Mouse (Mus musculus): ENCODE data around the gene Rps26. TPM values are rescaled to one million over a fixed set of nuclear protein-coding genes. Genes with fewer than 3 reads are reported as not detected.

Rps26 gene
- polyA plus RNA-seq, 1 experiment from 2014 or later = 352 TPM

DNA sequence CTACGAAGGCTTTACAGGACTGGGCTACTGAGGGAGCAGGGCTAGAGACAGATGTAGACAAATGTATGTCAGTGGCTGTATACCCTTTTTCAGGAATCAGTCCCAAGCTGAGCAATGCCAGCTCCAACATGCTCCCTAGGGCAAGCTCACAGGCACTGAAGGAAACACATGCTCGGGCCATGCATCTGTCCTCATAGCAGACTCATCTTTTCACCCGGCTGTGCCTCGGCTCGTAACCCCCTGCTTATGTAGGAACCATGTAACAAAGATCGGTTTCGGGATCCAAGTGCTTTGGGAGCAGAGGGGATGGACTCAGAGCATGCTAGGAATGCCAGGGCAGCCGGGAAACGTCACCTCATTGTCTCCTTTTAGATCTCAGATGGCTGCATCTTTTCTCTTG, 32.9 kb upstream of the Rps26 start:
- no peaks in the 10 kb centered on the region for H3K36me3 ChIP-seq (replicated peaks)
- no peak overlapping the region for H3K4me3 ChIP-seq (replicated peaks)
- no peak overlapping the region for H3K4me2 ChIP-seq
- ATAC-seq (ENCODE audit: insufficient read depth) = no peak
- WGBS (ENCODE audit: insufficient replicate concordance) = 55% methylated on average over 9 of the region's 9 CpGs
- no peaks in the 10 kb centered on the region for H3K9me3 ChIP-seq (replicated peaks)
- H3K27me3 ChIP-seq = peaks cover 32% of the 10 kb centered on the region
- H3K27ac ChIP-seq (replicated peaks) = no peak overlapping the region
- peaks cover 35% of the 10 kb centered on the region for H3K4me1 ChIP-seq (replicated peaks)
- no peak overlapping the region for H3K9ac ChIP-seq

DNA sequence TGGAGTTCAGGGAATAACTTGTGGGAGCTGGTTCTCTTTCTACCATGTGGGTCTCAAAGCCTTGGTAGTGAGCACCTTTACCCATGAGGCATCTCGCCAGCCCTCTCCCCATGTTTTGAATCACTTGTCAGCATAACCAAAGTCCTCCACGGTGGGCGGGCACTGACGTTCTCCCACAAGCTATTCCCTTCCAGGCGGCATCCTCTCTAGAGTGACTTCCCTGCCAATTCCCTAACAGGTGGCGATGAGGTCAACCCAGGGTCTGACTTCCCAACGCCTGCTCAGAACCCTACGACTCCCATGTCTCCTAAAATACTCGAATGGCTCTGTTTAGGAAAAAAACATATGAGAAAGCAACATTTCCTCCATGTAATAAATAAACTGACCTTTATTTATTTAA, 31.3 kb upstream of the Rps26 start:
- no peak overlapping the region for H3K4me3 ChIP-seq (replicated peaks)
- H3K27me3 ChIP-seq = peaks cover 32% of the 10 kb centered on the region
- no peaks in the 10 kb centered on the region for H3K9me3 ChIP-seq (replicated peaks)
- no peak overlapping the region for H3K4me2 ChIP-seq
- no peaks in the 10 kb centered on the region for H3K36me3 ChIP-seq (replicated peaks)
- no peak overlapping the region for H3K27ac ChIP-seq (replicated peaks)
- ATAC-seq (ENCODE audit: insufficient read depth) = no peak
- no peak overlapping the region for H3K9ac ChIP-seq
- 44% methylated on average over 9 of the region's 9 CpGs for WGBS (ENCODE audit: insufficient replicate concordance)
- H3K4me1 ChIP-seq (replicated peaks) = peaks cover 21% of the 10 kb centered on the region

GRCm38 (mm10) chr10:128656731-128657130, 30.2 kb upstream of the Rps26 start:
- Histone ChIP-seq H3K36me3 (replicated peaks) (no peaks in the 10 kb centered on the region), H3K9me3 (replicated peaks) (no peaks in the 10 kb centered on the region), H3K4me2 (no peak overlapping the region), H3K27me3 (peaks cover 35% of the 10 kb centered on the region), H3K9ac (no peak overlapping the region), H3K27ac (replicated peaks) (no peak overlapping the region), H3K4me3 (replicated peaks) (no peak overlapping the region), H3K4me1 (replicated peaks) (peaks cover 15% of the 10 kb centered on the region)
- 55% methylated on average over 1 of the region's 1 CpGs for WGBS (ENCODE audit: insufficient replicate concordance)
- ATAC-seq (ENCODE audit: insufficient read depth) = no peak

GRCm38 (mm10) chr10:128655254-128655653, 28.7 kb upstream of the Rps26 start:
- no peaks in the 10 kb centered on the region for H3K36me3 ChIP-seq (replicated peaks)
- 37% methylated on average over 3 of the region's 3 CpGs for WGBS (ENCODE audit: insufficient replicate concordance)
- peaks cover 31% of the 10 kb centered on the region for H3K27me3 ChIP-seq
- peak; percentile 67 for ATAC-seq (ENCODE audit: insufficient read depth)
- no peak overlapping the region for H3K9ac ChIP-seq
- H3K4me1 ChIP-seq (replicated peaks) = peaks cover 15% of the 10 kb centered on the region
- no peaks in the 10 kb centered on the region for H3K9me3 ChIP-seq (replicated peaks)
- no peak overlapping the region for H3K4me3 ChIP-seq (replicated peaks)
- H3K27ac ChIP-seq (replicated peaks) = no peak overlapping the region
- no peak overlapping the region for H3K4me2 ChIP-seq

DNA sequence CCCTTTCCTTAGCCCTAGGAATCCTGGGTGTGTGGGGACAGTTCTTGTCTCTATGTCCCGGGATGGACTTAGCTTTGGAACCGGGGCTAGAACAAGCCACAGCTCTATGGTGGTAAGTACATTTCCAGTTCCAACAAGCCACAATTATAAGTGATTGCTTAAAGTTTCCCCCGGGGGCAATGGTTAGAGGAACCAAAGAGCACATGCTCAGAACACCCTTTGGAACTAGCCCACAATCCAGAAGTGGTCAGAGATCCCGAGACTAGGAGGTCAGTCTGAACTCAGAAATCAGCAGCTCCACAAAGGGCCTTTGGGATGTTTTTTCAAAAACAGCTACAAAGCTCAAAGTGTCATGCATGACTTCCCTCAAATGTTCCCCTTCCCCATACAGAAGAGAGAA, 27.3 kb upstream of the Rps26 start:
- Histone ChIP-seq H3K4me2 (no peak overlapping the region), H3K36me3 (replicated peaks) (no peaks in the 10 kb centered on the region), H3K4me1 (replicated peaks) (peaks cover 15% of the 10 kb centered on the region), H3K27ac (replicated peaks) (no peak overlapping the region), H3K9me3 (replicated peaks) (no peaks in the 10 kb centered on the region), H3K27me3 (peaks cover 20% of the 10 kb centered on the region), H3K4me3 (replicated peaks) (no peak overlapping the region), H3K9ac (no peak overlapping the region)
- WGBS (ENCODE audit: insufficient replicate concordance) = 50% methylated on average over 4 of the region's 4 CpGs
- no peak for ATAC-seq (ENCODE audit: insufficient read depth)

- WGBS (ENCODE audit: insufficient replicate concordance) = 25% methylated on average over 12 of the region's 13 CpGs
- Histone ChIP-seq H3K9me3 (replicated peaks) (no peaks in the 10 kb centered on the region), H3K4me3 (replicated peaks) (no peak overlapping the region; the same call in 1 of the 2 replicates), H3K36me3 (replicated peaks) (no peaks in the 10 kb centered on the region), H3K27me3 (peaks cover 64% of the 10 kb centered on the region), H3K4me2 (peak overlapping the region; percentile 67), H3K4me1 (replicated peaks) (peaks cover 14% of the 10 kb centered on the region; the same call in 1 of the 2 replicates), H3K9ac (no peak overlapping the region), H3K27ac (replicated peaks) (no peak overlapping the region)
- ATAC-seq (ENCODE audit: insufficient read depth) = peak; percentile 38
Observed at GRCm38 (mm10) chr10:128646139-128647089, 19.9 kb upstream of the Rps26 start.

DNA sequence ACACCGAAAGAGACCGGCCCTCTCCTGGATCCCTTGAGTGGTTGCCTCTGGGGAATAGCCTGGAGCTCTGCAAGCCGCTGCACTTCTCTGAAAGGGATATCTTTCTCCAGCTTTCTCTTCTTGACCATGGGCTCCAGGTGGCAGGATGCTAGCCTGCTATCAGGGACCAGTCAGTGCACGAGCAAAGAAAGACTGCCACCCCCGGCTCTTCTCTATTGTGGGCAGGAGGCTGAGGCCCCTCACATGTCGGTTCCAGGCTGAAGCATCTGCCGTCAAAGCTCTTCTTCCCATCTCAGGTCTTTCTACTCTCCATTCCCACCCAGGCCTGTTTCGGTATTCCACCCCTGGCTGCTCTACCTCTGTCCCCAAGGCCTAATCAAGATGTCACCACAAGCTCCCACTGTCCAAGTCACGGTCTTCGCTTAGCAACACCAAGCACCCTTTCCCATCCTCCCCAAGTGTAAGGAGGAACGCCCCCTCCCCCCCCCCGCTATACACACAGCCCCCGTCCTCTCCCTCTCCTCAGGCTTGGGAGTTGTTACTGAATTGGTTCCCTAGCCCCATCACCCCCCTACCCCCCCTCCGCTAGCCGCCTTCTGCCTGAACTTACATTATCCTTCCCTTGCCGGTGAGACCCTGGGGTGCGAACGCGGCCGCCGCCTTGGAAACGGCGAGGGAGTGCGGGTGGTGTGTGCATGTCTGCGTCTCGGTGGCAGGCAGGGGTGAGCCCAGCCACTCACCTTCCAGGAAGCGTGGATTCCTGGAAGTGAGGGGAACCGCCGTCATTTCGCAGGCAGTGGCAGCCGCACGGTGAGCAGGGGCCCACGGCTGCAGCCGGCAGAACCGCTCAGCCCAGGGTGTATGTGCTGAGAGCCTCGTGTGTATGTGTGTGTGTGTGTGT, 18.8 kb upstream of the Rps26 start, which contains the start of gene Ikzf4:
Gene Ikzf4, minus strand, starts transcription at position 881 of the 901 bp plus-strand sequence.
- no peak within 1 kb of the TSS for H3K27ac ChIP-seq (replicated peaks)
- H3K4me2 ChIP-seq = peak within 1 kb of the TSS; percentile 67
- 6% methylated on average over 36 of the region's 36 CpGs for WGBS (ENCODE audit: insufficient replicate concordance)
- H3K4me3 ChIP-seq (replicated peaks) = peak within 1 kb of the TSS; percentile 39
- H3K27me3 ChIP-seq = peaks cover 64% of the 10 kb centered on the region
- H3K4me1 ChIP-seq (replicated peaks) = peaks cover 14% of the 10 kb centered on the region; the same call in 1 of the 2 replicates
- no peaks in the 10 kb centered on the region for H3K36me3 ChIP-seq (replicated peaks)
- no peak for ATAC-seq (ENCODE audit: insufficient read depth)
- H3K9me3 ChIP-seq (replicated peaks) = no peaks in the 10 kb centered on the region
- no peak within 1 kb of the TSS for H3K9ac ChIP-seq

- Histone ChIP-seq H3K4me2 (no peak overlapping the region), H3K27ac (replicated peaks) (no peak overlapping the region), H3K4me3 (replicated peaks) (no peak overlapping the region), H3K27me3 (peaks cover 74% of the 10 kb centered on the region), H3K36me3 (replicated peaks) (no peaks in the 10 kb centered on the region), H3K4me1 (replicated peaks) (peaks cover 14% of the 10 kb centered on the region; the same call in 1 of the 2 replicates), H3K9me3 (replicated peaks) (no peaks in the 10 kb centered on the region), H3K9ac (no peak overlapping the region)
- WGBS (ENCODE audit: insufficient replicate concordance) = 61% methylated on average over 6 of the region's 6 CpGs
- ATAC-seq (ENCODE audit: insufficient read depth) = no peak
Observed at GRCm38 (mm10) chr10:128642749-128643148, 16.2 kb upstream of the Rps26 start.

DNA sequence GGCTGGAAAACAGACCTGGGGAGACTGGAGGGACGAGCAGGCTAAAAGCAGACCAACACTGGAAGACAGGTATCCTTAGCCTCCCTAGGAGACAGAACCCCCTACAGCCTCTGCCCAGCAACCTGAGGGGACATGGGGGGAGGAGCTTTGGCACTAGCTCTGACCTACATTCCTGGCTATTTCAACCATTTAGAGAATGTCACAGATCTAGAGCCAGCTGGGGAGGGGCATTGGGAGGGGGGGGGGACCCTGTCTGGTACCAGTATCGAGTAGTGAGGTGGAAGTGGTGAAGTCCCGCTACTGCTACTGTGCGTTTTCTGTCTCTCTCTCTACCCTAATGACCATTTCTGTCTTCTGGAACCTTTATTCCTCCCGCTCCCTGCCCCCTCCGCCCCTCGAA, 15.3 kb upstream of the Rps26 start:
- H3K9ac ChIP-seq = no peak overlapping the region
- no peak overlapping the region for H3K4me2 ChIP-seq
- no peak for ATAC-seq (ENCODE audit: insufficient read depth)
- peaks cover 22% of the 10 kb centered on the region for H3K4me1 ChIP-seq (replicated peaks)
- H3K4me3 ChIP-seq (replicated peaks) = no peak overlapping the region
- H3K27ac ChIP-seq (replicated peaks) = no peak overlapping the region
- H3K9me3 ChIP-seq (replicated peaks) = no peaks in the 10 kb centered on the region
- H3K36me3 ChIP-seq (replicated peaks) = no peaks in the 10 kb centered on the region
- 68% methylated on average over 7 of the region's 7 CpGs for WGBS (ENCODE audit: insufficient replicate concordance)
- peaks cover 73% of the 10 kb centered on the region for H3K27me3 ChIP-seq

DNA sequence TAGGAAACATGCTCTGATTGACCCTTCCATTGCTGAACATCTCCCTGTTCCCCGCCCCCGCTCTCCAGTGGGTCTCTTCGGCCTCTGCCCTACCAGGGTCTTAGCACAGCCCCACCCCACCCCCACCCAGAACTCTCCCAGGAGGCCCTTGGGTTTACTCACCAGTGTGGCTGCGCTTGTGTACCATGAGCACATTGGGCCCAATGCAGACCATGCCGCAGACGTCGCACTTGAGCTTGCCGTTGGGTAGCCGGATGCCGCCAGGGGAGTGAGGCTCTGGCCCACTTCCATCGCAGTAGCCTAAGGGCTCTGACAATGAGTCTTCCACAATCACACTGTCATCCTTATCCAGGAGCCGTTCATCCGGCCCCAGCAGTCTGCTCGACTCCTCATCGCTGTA, 14.3 kb upstream of the Rps26 start:
- no peak overlapping the region for H3K27ac ChIP-seq (replicated peaks)
- peaks cover 73% of the 10 kb centered on the region for H3K27me3 ChIP-seq
- WGBS (ENCODE audit: insufficient replicate concordance) = 84% methylated on average over 15 of the region's 15 CpGs
- H3K9me3 ChIP-seq (replicated peaks) = no peaks in the 10 kb centered on the region
- H3K4me3 ChIP-seq (replicated peaks) = no peak overlapping the region
- peaks cover 22% of the 10 kb centered on the region for H3K4me1 ChIP-seq (replicated peaks)
- no peak overlapping the region for H3K4me2 ChIP-seq
- no peak for ATAC-seq (ENCODE audit: insufficient read depth)
- no peaks in the 10 kb centered on the region for H3K36me3 ChIP-seq (replicated peaks)
- H3K9ac ChIP-seq = no peak overlapping the region

DNA sequence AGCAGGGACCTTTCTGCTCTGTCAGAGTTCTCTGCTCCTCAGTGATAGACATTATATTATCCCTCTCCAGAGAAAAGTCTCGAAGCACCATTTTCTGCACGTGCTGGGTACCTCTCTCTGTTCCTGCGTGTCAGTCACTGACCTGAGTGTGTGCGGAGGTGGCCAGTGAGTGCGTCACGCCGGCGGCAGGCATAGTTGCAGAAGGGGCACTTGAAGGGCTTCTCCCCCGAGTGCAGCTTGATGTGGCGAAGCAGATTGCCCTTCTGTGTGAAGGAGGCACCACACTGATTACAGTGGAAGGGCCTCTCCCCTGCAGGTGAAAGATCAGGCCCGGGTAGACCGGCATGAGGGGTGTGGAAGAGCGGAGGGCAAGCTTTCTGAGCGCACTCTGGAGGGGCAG, 13.5 kb upstream of the Rps26 start:
- Histone ChIP-seq H3K36me3 (replicated peaks) (no peaks in the 10 kb centered on the region), H3K9me3 (replicated peaks) (no peaks in the 10 kb centered on the region), H3K4me3 (replicated peaks) (no peak overlapping the region), H3K4me1 (replicated peaks) (peaks cover 14% of the 10 kb centered on the region), H3K9ac (no peak overlapping the region), H3K27ac (replicated peaks) (no peak overlapping the region), H3K4me2 (no peak overlapping the region), H3K27me3 (peaks cover 69% of the 10 kb centered on the region)
- WGBS (ENCODE audit: insufficient replicate concordance) = 70% methylated on average over 14 of the region's 14 CpGs
- no peak for ATAC-seq (ENCODE audit: insufficient read depth)
